Mouse (Mus musculus) bone marrow, adult 2 months (tissue): ENCODE data around the gene Taz. TPM values are rescaled to one million over a fixed set of nuclear protein-coding genes. Genes with fewer than 3 reads are reported as not detected.

Experiments
- H3K27ac ChIP-seq: fragments of 200-500 bp; 2 replicates; pipeline ENCODE4 v1.5.1; 2012; ENCODE audit warnings: low read depth, mild to moderate bottlenecking, control low read depth, inconsistent platforms, low read length; ENCODE audit not compliant: control insufficient read depth, poor library complexity, insufficient read depth
- H3K4me1 ChIP-seq: fragments of 200-500 bp; 2 replicates; pipeline ENCODE4 v1.6.1; 2011; ENCODE audit warnings: low read length; ENCODE audit not compliant: control insufficient read depth, insufficient read depth
- H3K4me3 ChIP-seq: fragments of 200-500 bp; replicated peaks from 2 replicates; pipeline ENCODE3; 2011; ENCODE audit warnings: mild to moderate bottlenecking, low read depth, low read length, control low read depth; ENCODE audit not compliant: control insufficient read depth
- CTCF ChIP-seq: fragments of 200-500 bp; IDR thresholded peaks from 2 replicates; pipeline ENCODE4 v1.5.1; 2011; ENCODE audit warnings: low read length, control low read depth; ENCODE audit not compliant: control insufficient read depth, insufficient read depth
- POLR2A ChIP-seq: fragments of 200-500 bp; IDR thresholded peaks from 2 replicates; pipeline ENCODE4 v1.6.1; 2011; ENCODE audit warnings: low read depth, mild to moderate bottlenecking, control low read depth, low read length, borderline replicate concordance; ENCODE audit not compliant: control insufficient read depth
- WGBS: fragments of 180-500 bp; shearing (Covaris S2); methylation state at CpG from one replicate; pipeline ENCODE4 v1.1.7; 2018; 5-methylcytosine and 5-hydroxymethylcytosine counted together
- polyA plus RNA-seq: library from polyadenylated mRNA; stranded (reverse); fragments of >200 nt; gene quantifications from 2 replicates; pipeline ENCODE4 v1.2.4, GENCODE M21; 2011; ENCODE audit warnings: low replicate concordance; ENCODE audit not compliant: missing spikeins, insufficient read depth, insufficient read length

The Taz gene
- polyA plus RNA-seq, 1 experiment, result 58.0 TPM

DNA sequence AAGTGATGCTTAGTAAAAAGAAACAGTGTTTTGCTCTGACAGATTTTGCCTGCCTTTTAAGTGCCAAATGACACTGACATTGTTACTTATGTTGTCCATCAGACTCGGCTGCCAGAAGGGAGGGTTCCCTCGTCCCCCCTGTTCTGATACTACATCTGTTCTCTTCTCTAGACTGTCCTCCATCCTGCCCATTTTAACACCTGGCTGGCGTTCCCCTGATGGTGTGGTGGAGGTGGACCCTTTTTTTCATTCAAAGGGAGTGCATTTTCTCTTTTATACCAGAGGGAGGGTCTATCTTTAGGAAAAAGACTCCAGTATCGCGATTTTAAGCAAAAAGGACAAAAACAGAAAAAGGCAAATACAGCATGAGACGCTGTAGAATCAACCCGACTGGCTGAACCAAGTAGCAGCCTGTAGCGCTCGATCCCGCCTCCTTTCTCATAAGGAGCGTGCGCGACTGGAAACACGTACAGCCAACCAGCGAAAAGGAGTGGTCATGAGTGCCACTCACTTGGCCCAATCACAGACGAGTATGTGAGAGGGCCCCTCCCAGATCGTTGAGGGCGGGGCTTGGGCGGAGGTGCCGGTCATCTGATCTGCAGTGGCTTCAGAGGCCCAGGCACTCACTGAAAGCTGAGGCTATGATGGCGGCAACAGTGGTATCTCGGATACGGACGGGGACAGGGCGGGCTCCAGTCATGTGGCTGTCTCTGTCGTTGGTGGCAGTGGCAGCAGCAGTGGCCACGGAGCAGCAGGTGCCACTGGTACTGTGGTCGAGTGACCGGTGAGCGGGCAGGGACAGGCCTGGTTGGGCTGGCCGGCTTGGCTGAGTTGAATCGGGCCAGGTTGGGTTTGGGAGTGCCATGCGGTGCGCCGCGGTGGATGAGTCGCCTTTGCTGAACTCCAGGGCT is 15.1 kb downstream of the Taz start, which contains the start of gene Atp6ap1:
Gene Atp6ap1, plus strand, starts transcription at position 560 of the 911 bp plus-strand sequence.
- TF ChIP-seq CTCF (no peak), POLR2A (peak; percentile 84)
- 11% methylated on average over 37 of the region's 37 CpGs for WGBS
- H3K4me3 ChIP-seq, result peak within 1 kb of the TSS; percentile 95

DNA sequence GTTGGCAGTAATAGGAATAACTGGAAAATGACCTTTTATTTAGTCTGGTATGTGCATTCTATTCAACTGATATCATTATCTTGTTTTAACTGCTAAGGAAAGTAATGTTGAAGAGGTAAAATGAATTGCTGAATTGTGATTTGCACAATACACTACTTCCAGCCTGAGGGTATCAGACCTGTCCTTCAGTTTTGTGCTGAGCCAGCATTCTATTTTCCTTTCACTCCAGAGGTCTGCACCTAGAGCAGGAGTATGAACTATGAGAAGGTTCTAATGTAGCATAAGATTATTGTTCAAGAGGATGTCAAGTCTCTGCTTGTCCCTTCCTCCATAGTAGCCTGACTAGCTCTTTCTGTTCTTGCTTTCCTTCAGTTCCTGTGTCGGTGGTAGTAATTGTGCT is 16.6 kb downstream of the Taz start:
- 44% methylated on average over 1 of the region's 1 CpGs for WGBS
- TF ChIP-seq CTCF (no peak), POLR2A (no peak)
- Histone ChIP-seq H3K4me3 (no peak overlapping the region), H3K4me1 (no peaks in the 10 kb centered on the region; the same call in 1 of the 2 replicates), H3K27ac (no peak overlapping the region)

More for the DNA sequence above, 15.1 kb downstream of the Taz start, which contains the start of gene Atp6ap1:
- Histone ChIP-seq H3K4me1 (no peaks in the 10 kb centered on the region; the same call in 1 of the 2 replicates), H3K27ac (peak within 1 kb of the TSS; percentile 85)

DNA sequence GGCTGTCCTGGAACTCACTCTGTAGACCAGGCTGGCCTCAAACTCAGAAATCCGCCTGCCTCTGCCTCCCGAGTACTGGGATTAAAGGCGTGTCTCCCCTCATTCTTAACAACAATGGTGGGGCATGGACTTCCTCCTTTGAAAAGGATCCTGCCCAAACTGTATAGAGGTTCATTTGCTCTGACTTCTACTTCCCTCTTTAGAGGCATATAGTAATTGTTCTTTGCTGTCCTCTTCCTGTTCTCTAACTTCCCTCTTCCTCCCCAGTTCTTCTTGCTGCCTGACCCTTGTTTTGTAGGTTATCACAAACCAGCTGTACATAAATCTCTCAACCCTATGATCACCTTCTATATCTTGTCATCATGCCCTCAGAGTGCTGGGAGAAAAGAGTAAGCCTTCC is 18.0 kb downstream of the Taz start:
- TF ChIP-seq CTCF (no peak), POLR2A (no peak)
- 13% methylated on average over 3 of the region's 3 CpGs for WGBS
- Histone ChIP-seq H3K4me3 (no peak overlapping the region), H3K27ac (peak overlapping the region; percentile 90), H3K4me1 (no peaks in the 10 kb centered on the region; the same call in 1 of the 2 replicates)

DNA sequence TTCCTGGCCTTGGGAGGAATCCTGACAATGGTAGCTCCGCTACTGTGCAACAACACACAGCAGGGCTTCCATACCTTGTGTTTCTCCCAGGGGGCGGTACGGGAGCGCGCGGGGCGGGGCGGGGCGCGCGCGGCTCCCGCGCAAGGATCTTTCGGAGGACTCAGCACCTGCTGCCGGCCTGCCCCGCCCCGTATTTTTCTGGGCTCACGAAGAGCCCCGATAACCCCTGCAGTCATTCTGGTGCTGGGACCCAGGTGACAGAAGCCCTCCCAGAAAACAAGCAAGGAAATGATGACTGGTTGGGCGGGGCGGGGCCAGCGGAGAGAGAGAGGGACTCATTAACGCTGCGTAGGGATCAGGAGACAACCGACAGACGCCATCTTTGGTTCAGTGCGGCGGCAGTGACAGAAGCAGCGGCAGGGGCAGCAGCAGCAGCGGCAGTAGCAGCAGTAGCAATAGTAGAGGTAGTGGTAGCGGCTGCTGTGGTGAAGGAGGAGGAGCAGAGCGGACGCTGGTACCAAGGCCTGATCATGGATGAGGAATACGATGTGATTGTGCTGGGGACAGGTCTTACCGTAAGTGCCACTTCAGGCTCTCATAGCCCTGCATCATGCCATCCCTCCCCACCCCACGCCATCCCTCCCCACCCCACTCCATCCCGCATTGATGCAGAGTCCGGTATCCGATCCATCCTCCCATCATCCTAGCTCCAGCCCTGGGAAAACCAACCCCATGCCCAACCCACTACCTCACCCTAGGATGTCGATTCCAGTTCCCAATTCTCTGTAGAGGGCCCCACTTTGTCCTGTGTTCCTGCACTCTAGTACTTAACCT is 23.4 kb downstream of the Taz start, which contains the start of gene Gdi1:
Gene Gdi1, plus strand, starts transcription at position 132 of the 834 bp plus-strand sequence.
- 9% methylated on average over 40 of the region's 41 CpGs for WGBS

DNA sequence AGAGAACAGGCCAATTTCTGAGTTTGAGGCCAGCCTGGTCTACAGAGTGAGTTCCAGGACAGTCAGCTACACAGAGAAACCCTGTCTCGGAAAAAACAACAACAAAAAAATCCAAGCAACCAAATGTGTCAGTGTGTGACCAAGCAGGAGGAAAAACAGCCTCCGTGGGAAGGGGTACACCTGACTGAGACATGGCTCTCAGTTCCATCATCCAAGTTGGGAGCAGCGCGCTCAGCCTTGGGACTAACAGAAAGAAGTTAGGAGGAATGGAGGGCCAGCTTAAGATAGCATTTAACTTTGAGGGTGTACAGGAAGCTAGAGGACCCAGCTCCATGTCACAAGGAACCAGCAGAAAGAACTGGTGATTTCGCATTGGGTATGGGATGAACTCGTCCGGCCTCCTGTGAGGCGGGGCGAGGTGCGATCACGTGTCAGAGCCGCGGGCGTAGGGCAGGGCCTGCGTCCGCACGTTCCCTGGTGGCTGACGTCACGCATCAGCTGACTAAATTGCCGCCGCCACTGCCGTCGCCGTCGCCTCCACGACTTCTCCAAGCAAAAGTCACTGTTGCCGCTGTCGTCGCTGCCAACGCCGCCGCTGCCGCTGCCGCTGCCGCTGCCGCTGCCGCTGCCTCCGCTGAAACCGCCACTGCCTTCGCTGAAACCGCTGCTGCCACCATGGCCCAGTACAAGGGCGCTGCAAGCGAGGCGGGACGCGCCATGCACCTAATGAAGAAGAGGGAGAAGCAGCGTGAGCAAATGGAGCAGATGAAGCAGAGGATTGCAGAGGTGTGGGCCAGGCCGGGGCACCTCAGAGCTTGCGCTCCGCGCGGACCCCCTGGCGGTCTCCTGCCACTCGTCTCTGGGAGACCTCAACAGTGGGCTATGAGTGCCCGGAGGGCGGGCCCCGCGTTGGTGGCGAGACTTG is 31.1 kb downstream of the Taz start, which contains the start of gene Fam50a:
Gene Fam50a, plus strand, starts transcription at position 494 of the 925 bp plus-strand sequence.
- TF ChIP-seq POLR2A (peak; percentile 56; the same call in 1 of the 2 replicates), CTCF (no peak)
- no peaks in the 10 kb centered on the region for H3K4me1 ChIP-seq
- H3K4me3 ChIP-seq, result peak within 1 kb of the TSS; percentile 89
- peak within 1 kb of the TSS; percentile 90 for H3K27ac ChIP-seq
- WGBS, result 14% methylated on average over 53 of the region's 59 CpGs

More for the DNA sequence above, 23.4 kb downstream of the Taz start, which contains the start of gene Gdi1:
- H3K4me1 ChIP-seq, result no peaks in the 10 kb centered on the region; the same call in 1 of the 2 replicates
- H3K4me3 ChIP-seq, result peak within 1 kb of the TSS; percentile 93
- TF ChIP-seq CTCF (no peak), POLR2A (peak; percentile 89)
- peak within 1 kb of the TSS; percentile 93 for H3K27ac ChIP-seq

DNA sequence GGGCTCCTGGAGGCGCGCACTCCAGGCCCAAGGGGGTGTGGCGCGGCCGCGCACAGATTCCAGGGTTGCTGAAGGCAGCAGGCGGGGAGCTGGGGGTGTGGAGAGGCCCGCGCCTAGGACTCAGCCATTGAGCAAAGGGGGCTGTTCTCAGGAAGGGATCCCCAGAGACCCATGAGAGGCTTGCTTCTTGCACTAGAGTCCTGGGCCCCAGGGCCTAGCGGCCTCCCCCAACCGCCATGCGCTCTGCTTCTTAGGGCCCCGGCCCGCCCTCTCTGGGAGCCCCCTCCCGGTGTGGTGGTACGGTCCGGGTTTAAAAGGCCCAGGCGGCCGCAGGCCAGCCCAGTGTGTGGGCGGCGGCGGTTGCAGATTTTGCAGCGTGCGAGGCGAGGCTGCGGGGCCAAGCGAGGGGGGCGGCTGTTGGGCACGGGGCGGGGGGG is 47.0 kb downstream of the Taz start, which contains the start of gene Plxna3:
Gene Plxna3, plus strand, starts transcription at position 342 of the 437 bp plus-strand sequence.
- H3K27ac ChIP-seq, result peak within 1 kb of the TSS; percentile 15; the same call in 1 of the 2 replicates
- WGBS, result 11% methylated on average over 27 of the region's 30 CpGs
- peak within 1 kb of the TSS; percentile 31 for H3K4me3 ChIP-seq
- no peak for TF ChIP-seq POLR2A
- no peak for TF ChIP-seq CTCF
- H3K4me1 ChIP-seq, result no peaks in the 10 kb centered on the region

DNA sequence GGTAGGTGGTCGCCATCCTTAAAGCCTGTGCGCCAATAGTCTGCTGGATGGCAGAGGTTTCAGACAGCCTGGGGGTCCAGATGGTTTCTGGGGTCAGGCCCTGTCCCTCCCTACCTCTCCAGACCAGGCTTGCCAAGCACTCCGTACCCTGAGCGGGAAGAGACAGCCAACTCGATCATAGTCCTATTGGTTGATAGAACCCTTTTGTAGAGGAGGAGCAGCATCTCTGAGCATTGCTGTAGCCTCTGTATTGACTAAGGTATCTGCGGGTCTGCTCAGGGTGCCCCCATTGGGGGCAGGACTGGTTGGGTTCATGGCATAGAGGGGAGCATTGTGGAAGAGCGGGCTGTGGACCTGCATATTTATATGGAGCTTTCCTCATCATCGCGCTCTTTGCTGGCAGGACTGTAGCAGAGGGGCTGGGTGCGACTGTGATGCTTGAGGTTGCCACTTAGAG is 47.5 kb downstream of the Taz start:
- Histone ChIP-seq H3K27ac (no peak overlapping the region), H3K4me1 (no peaks in the 10 kb centered on the region), H3K4me3 (peak overlapping the region; percentile 31)
- WGBS, result 25% methylated on average over 9 of the region's 10 CpGs
- TF ChIP-seq POLR2A, result no peak
- no peak for TF ChIP-seq CTCF
